Comparison of ENCODE assay signal across 16 mouse cellular contexts in genomic region chrX:53046911-53047310, GRCm38 (mm10).
"Had no signal": no experiment of that assay in that cellular context is flagged by ENCODE, and none has a peak within 500 bp of the region (broad histone marks: within the 10 kb centered on the region; RNA-seq: fewer than 3 reads in every experiment).

No protein-coding gene starts in this region.

- H3K4me3 ChIP-seq: kidney, embryonic 15.5 days; limb, embryonic 15.5 days; midbrain, embryonic 12.5 days; neural tube, embryonic 13.5 days had no signal

- H3K4me1 ChIP-seq: neural tube, embryonic 13.5 days had no signal

- ATAC-seq: intestine, embryonic 16.5 days; midbrain, embryonic 16.5 days had no signal

- H3K4me2 ChIP-seq: kidney, embryonic 15.5 days; limb, embryonic 15.5 days; midbrain, embryonic 12.5 days; neural tube, embryonic 13.5 days had no signal

- H3K27ac ChIP-seq: liver, embryonic 14.5 days; midbrain, embryonic 12.5 days; neural tube, embryonic 13.5 days had no signal

- DNase-seq: kidney, adult 2 months; kidney, postnatal 36 days; layer of hippocampus, adult 9-11 months; layer of hippocampus, postnatal 36 days; lung, adult 18-20 months; retina, postnatal 1 day; right cerebral cortex, postnatal 4 days; spleen, adult 18-20 months; thymus, postnatal 36 days had no signal

- H3K9me3 ChIP-seq: kidney, embryonic 15.5 days; limb, embryonic 15.5 days; midbrain, embryonic 12.5 days; neural tube, embryonic 13.5 days had no signal

- H3K36me3 ChIP-seq: kidney, embryonic 15.5 days; limb, embryonic 15.5 days; midbrain, embryonic 12.5 days; neural tube, embryonic 13.5 days had no signal

- H3K27me3 ChIP-seq: kidney, embryonic 15.5 days; limb, embryonic 15.5 days; midbrain, embryonic 12.5 days; neural tube, embryonic 13.5 days had no signal

- H3K9ac ChIP-seq: kidney, embryonic 15.5 days; limb, embryonic 15.5 days; liver, embryonic 14.5 days; midbrain, embryonic 12.5 days; neural tube, embryonic 13.5 days had no signal
